Mouse (Mus musculus) lung, embryonic 15.5 days (tissue): ENCODE results near the gene Gphn. TPM values are rescaled to one million over a fixed set of nuclear protein-coding genes. Genes with fewer than 3 reads are reported as not detected.
A peak's percentile ranks its signal among the peaks of the same experiment; 100 is the strongest.

Experiments used
- ATAC-seq: fragments of 200-750 bp; cut with Nextera tagmentation; 2 replicates; pipeline ENCODE4 v1.8.0; 2017; ENCODE audit warnings: moderate number of reproducible peaks, borderline replicate concordance; ENCODE audit not compliant: low FRiP score, low TSS enrichment; ENCODE audit errors: extremely low read depth
- H3K27ac ChIP-seq: fragments of 300-500 bp; sonication (generic); 2 replicates; pipeline ENCODE4 v1.5.1; 2015; ENCODE audit warnings: moderate library complexity, mild to moderate bottlenecking, inconsistent platforms
- H3K27me3 ChIP-seq: fragments of 300-500 bp; sonication (generic); 2 replicates; pipeline ENCODE4 v1.6.1; 2015; ENCODE audit warnings: inconsistent platforms
- H3K36me3 ChIP-seq: fragments of 300-500 bp; sonication (generic); 2 replicates; pipeline ENCODE4 v1.6.1; 2015; ENCODE audit warnings: inconsistent platforms
- H3K4me1 ChIP-seq: fragments of 300-500 bp; sonication (generic); 2 replicates; pipeline ENCODE4 v1.6.1; 2015; ENCODE audit warnings: inconsistent platforms
- H3K4me2 ChIP-seq: fragments of 300-500 bp; sonication (generic); 2 replicates; pipeline ENCODE4 v1.6.1; 2015; ENCODE audit warnings: inconsistent platforms, mild to moderate bottlenecking, moderate library complexity
- H3K4me3 ChIP-seq: fragments of 300-500 bp; sonication (generic); 2 replicates; pipeline ENCODE4 v1.5.1; 2015; ENCODE audit warnings: mild to moderate bottlenecking, inconsistent platforms
- H3K9ac ChIP-seq: fragments of 300-500 bp; sonication (generic); 2 replicates; pipeline ENCODE4 v1.6.1; 2015; ENCODE audit warnings: inconsistent platforms
- H3K9me3 ChIP-seq: fragments of 300-500 bp; sonication (generic); 2 replicates; pipeline ENCODE4 v1.6.1; 2016; ENCODE audit warnings: inconsistent platforms
- WGBS: fragments of 180-500 bp; shearing (Covaris S2); methylation state at CpG from one replicate; pipeline ENCODE4 v1.1.7; 2015; 5-methylcytosine and 5-hydroxymethylcytosine counted together
- polyA plus RNA-seq: library from polyadenylated mRNA; unstranded; fragments of >200 nt; fragmentation: Nextera tagmentation; extraction: Ambion mirVana; gene quantifications from 2 replicates; pipeline ENCODE4 v1.2.1, GENCODE M21; 2015

Gene Gphn
- polyA plus RNA-seq, 1 experiment from 2014 or later, result 14.6 TPM

- under 1% methylated on average over 52 of the region's 57 CpGs for WGBS
- peak; percentile 12; the same call in 1 of the 2 replicates for ATAC-seq
- peak overlapping the region; percentile 84 for H3K9ac ChIP-seq
Measured at GRCm38 (mm10) chr12:78227021-78227932, 1.1 kb downstream of the Gphn start.

GRCm38 (mm10) chr12:78228139-78228538 is 2.0 kb downstream of the Gphn start:
- no peak for ATAC-seq
- 0 out of 2 replicates have a peak overlapping the region, but pooled peaks have one; percentile 84 for H3K9ac ChIP-seq
- H3K4me1 ChIP-seq, result peaks cover 4% of the 10 kb centered on the region
- H3K4me3 ChIP-seq, result peak overlapping the region; percentile 98
- no peaks in the 10 kb centered on the region for H3K27me3 ChIP-seq
- no peak overlapping the region for H3K27ac ChIP-seq
- H3K9me3 ChIP-seq, result no peaks in the 10 kb centered on the region
- H3K36me3 ChIP-seq, result no peaks in the 10 kb centered on the region
- 54% methylated on average over 4 of the region's 4 CpGs for WGBS
- H3K4me2 ChIP-seq, result peak overlapping the region; percentile 82

More at GRCm38 (mm10) chr12:78227021-78227932, 1.1 kb downstream of the Gphn start:
- Histone ChIP-seq H3K4me1 (peaks cover 4% of the 10 kb centered on the region), H3K27ac (peak overlapping the region; percentile 100), H3K27me3 (no peaks in the 10 kb centered on the region), H3K4me3 (peak overlapping the region; percentile 98), H3K36me3 (no peaks in the 10 kb centered on the region), H3K9me3 (no peaks in the 10 kb centered on the region), H3K4me2 (peak overlapping the region; percentile 82)

- H3K9ac ChIP-seq, result no peak overlapping the region
- ATAC-seq, result no peak
- no peak overlapping the region for H3K27ac ChIP-seq
- H3K27me3 ChIP-seq, result no peaks in the 10 kb centered on the region
- H3K9me3 ChIP-seq, result no peaks in the 10 kb centered on the region
- no peak overlapping the region for H3K4me2 ChIP-seq
- H3K4me3 ChIP-seq, result no peak overlapping the region
- peaks cover 4% of the 10 kb centered on the region for H3K4me1 ChIP-seq
- no peaks in the 10 kb centered on the region for H3K36me3 ChIP-seq
Measured at GRCm38 (mm10) chr12:78232560-78232959, 6.4 kb downstream of the Gphn start.

GRCm38 (mm10) chr12:78248366-78248765 is 22.2 kb downstream of the Gphn start:
- ATAC-seq, result no peak
- Histone ChIP-seq H3K27me3 (no peaks in the 10 kb centered on the region), H3K4me3 (no peak overlapping the region), H3K36me3 (no peaks in the 10 kb centered on the region), H3K4me2 (no peak overlapping the region), H3K9me3 (no peaks in the 10 kb centered on the region), H3K27ac (no peak overlapping the region), H3K4me1 (no peaks in the 10 kb centered on the region), H3K9ac (no peak overlapping the region)
- WGBS, result 25% methylated on average over 1 of the region's 1 CpGs

- no peak overlapping the region for H3K9ac ChIP-seq
- no peaks in the 10 kb centered on the region for H3K9me3 ChIP-seq
- no peaks in the 10 kb centered on the region for H3K36me3 ChIP-seq
- H3K4me1 ChIP-seq, result no peaks in the 10 kb centered on the region
- no peak overlapping the region for H3K4me3 ChIP-seq
- no peak overlapping the region for H3K27ac ChIP-seq
- no peaks in the 10 kb centered on the region for H3K27me3 ChIP-seq
- ATAC-seq, result no peak
- no peak overlapping the region for H3K4me2 ChIP-seq
Measured at GRCm38 (mm10) chr12:78249151-78249550, 23.0 kb downstream of the Gphn start.

GRCm38 (mm10) chr12:78277386-78277785 is 51.2 kb downstream of the Gphn start:
- 45% methylated on average over 2 of the region's 2 CpGs for WGBS
- H3K4me2 ChIP-seq, result no peak overlapping the region
- no peaks in the 10 kb centered on the region for H3K9me3 ChIP-seq
- no peak for ATAC-seq
- H3K27me3 ChIP-seq, result no peaks in the 10 kb centered on the region
- no peaks in the 10 kb centered on the region for H3K4me1 ChIP-seq
- no peak overlapping the region for H3K9ac ChIP-seq
- no peak overlapping the region for H3K27ac ChIP-seq
- H3K36me3 ChIP-seq, result no peaks in the 10 kb centered on the region
- no peak overlapping the region for H3K4me3 ChIP-seq

- Histone ChIP-seq H3K9me3 (no peaks in the 10 kb centered on the region), H3K4me1 (no peaks in the 10 kb centered on the region), H3K4me3 (no peak overlapping the region), H3K9ac (no peak overlapping the region), H3K27me3 (no peaks in the 10 kb centered on the region), H3K4me2 (no peak overlapping the region), H3K27ac (no peak overlapping the region), H3K36me3 (no peaks in the 10 kb centered on the region)
- WGBS, result 67% methylated on average over 1 of the region's 1 CpGs
- ATAC-seq, result no peak
Measured at GRCm38 (mm10) chr12:78290384-78290783, 64.2 kb downstream of the Gphn start.

- H3K4me1 ChIP-seq, result no peaks in the 10 kb centered on the region
- WGBS, result 78% methylated on average over 1 of the region's 1 CpGs
- H3K9me3 ChIP-seq, result no peaks in the 10 kb centered on the region
- no peak overlapping the region for H3K4me3 ChIP-seq
- H3K27ac ChIP-seq, result no peak overlapping the region
- H3K4me2 ChIP-seq, result no peak overlapping the region
- no peak for ATAC-seq
- no peaks in the 10 kb centered on the region for H3K27me3 ChIP-seq
- no peak overlapping the region for H3K9ac ChIP-seq
- no peaks in the 10 kb centered on the region for H3K36me3 ChIP-seq
Measured at GRCm38 (mm10) chr12:78298824-78299398, 72.7 kb downstream of the Gphn start.

GRCm38 (mm10) chr12:78315106-78315505 is 88.9 kb downstream of the Gphn start:
- Histone ChIP-seq H3K36me3 (no peaks in the 10 kb centered on the region), H3K4me2 (no peak overlapping the region), H3K9ac (no peak overlapping the region), H3K27ac (no peak overlapping the region), H3K4me3 (no peak overlapping the region), H3K27me3 (no peaks in the 10 kb centered on the region), H3K9me3 (no peaks in the 10 kb centered on the region), H3K4me1 (no peaks in the 10 kb centered on the region)
- no peak for ATAC-seq

GRCm38 (mm10) chr12:78327946-78328345 is 101.8 kb downstream of the Gphn start:
- 69% methylated on average over 4 of the region's 4 CpGs for WGBS
- no peak for ATAC-seq
- no peak overlapping the region for H3K27ac ChIP-seq

GRCm38 (mm10) chr12:78332107-78332506 is 105.9 kb downstream of the Gphn start:
- Histone ChIP-seq H3K9me3 (no peaks in the 10 kb centered on the region), H3K4me1 (no peaks in the 10 kb centered on the region), H3K4me3 (no peak overlapping the region), H3K27ac (no peak overlapping the region), H3K36me3 (no peaks in the 10 kb centered on the region), H3K27me3 (no peaks in the 10 kb centered on the region), H3K9ac (no peak overlapping the region), H3K4me2 (no peak overlapping the region)
- no peak for ATAC-seq
- WGBS, result 51% methylated on average over 3 of the region's 3 CpGs

More at GRCm38 (mm10) chr12:78327946-78328345, 101.8 kb downstream of the Gphn start:
- no peaks in the 10 kb centered on the region for H3K4me1 ChIP-seq
- H3K36me3 ChIP-seq, result no peaks in the 10 kb centered on the region
- no peak overlapping the region for H3K4me3 ChIP-seq
- H3K4me2 ChIP-seq, result no peak overlapping the region
- no peaks in the 10 kb centered on the region for H3K9me3 ChIP-seq
- no peak overlapping the region for H3K9ac ChIP-seq
- H3K27me3 ChIP-seq, result no peaks in the 10 kb centered on the region

- Histone ChIP-seq H3K4me3 (no peak overlapping the region), H3K4me2 (no peak overlapping the region), H3K4me1 (no peaks in the 10 kb centered on the region), H3K27me3 (no peaks in the 10 kb centered on the region), H3K27ac (no peak overlapping the region), H3K36me3 (no peaks in the 10 kb centered on the region), H3K9me3 (no peaks in the 10 kb centered on the region), H3K9ac (no peak overlapping the region)
- WGBS, result 84% methylated on average over 2 of the region's 2 CpGs
- no peak for ATAC-seq
Measured at GRCm38 (mm10) chr12:78356472-78356871, 130.3 kb downstream of the Gphn start.
